Mouse (Mus musculus): ENCODE results near the gene Dusp19. TPM values are rescaled to one million over a fixed set of nuclear protein-coding genes. Genes with fewer than 3 reads are reported as not detected.
A peak's percentile ranks its signal among the peaks of the same experiment; 100 is the strongest.

Gene Dusp19
- polyA plus RNA-seq, 1 experiment from 2014 or later: 18.8 TPM

DNA sequence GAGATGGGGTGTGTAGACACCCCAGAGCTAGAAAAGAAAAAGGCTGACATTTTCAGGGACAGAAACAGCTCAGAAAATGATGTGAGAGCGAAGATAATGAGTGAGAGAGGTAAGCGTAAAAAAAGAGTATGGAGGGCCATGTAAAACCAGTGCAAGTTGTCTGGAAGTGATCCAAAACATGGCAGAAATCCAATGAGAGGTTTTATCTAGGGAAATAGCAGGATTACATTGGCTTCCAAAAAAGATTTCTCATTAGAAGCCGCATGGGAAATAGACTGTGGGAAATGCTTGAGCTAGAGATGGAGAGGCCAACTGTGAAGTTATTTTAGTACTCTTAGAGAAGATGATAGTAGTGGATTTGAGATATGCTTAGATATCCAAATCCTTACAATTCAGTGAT, 5.1 kb downstream of the Dusp19 start:
- DNase-seq (ENCODE audit: low spot score) (peak; percentile 24), ATAC-seq (no peak)
- no peak overlapping the region for H3K9ac ChIP-seq (ENCODE audit: low read length)
- 72% methylated on average over 3 of the region's 3 CpGs for WGBS
- peaks cover 9% of the 10 kb centered on the region for H3K36me3 ChIP-seq (ENCODE audit: control insufficient read depth, insufficient read depth, low read length)
- H3K4me1 ChIP-seq (ENCODE audit: control insufficient read depth, insufficient read depth, low read length): peaks cover 6% of the 10 kb centered on the region
- no peaks in the 10 kb centered on the region for H3K9me3 ChIP-seq (replicated peaks; ENCODE audit: control insufficient read depth, low read length)
- H3K4me3 ChIP-seq (ENCODE audit: low read depth, low read length): no peak overlapping the region
- H3K27ac ChIP-seq (ENCODE audit: low read depth, low read length): no peak overlapping the region
- no peaks in the 10 kb centered on the region for H3K27me3 ChIP-seq (replicated peaks; ENCODE audit: control insufficient read depth, insufficient read depth, low read length)
- H3K4me2 ChIP-seq (ENCODE audit: low read length): no peak overlapping the region

DNA sequence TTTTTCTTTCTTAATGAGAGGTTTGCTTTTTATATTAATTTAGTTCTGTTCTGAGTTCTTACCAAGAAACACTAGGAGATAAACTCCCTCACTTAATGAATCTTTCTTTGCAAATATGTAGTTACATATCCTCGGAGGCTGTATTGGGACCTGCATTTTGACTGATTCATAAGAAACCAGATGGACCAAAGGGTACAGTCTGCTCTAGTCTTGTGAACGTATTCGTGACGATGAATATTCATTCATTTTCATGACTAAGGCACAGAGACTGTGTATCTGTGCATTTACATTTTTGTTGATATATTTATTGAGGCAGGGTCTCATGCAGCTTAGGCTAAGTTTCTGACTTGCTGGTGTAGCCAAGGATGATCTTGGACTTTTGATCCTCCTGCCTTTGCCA, 7.7 kb downstream of the Dusp19 start:
- ATAC-seq: no peak
- H3K27me3 ChIP-seq (replicated peaks; ENCODE audit: control insufficient read depth, insufficient read depth, low read length): no peaks in the 10 kb centered on the region
- no peak overlapping the region for H3K4me3 ChIP-seq (ENCODE audit: low read depth, low read length)
- no peak overlapping the region for H3K27ac ChIP-seq (ENCODE audit: low read depth, low read length)
- H3K36me3 ChIP-seq (ENCODE audit: control insufficient read depth, insufficient read depth, low read length): peaks cover 9% of the 10 kb centered on the region
- no peak overlapping the region for H3K9ac ChIP-seq (ENCODE audit: low read length)
- no peaks in the 10 kb centered on the region for H3K9me3 ChIP-seq (replicated peaks; ENCODE audit: control insufficient read depth, low read length)
- H3K4me1 ChIP-seq (ENCODE audit: control insufficient read depth, insufficient read depth, low read length): no peaks in the 10 kb centered on the region
- no peak for DNase-seq (ENCODE audit: low spot score)
- no peak overlapping the region for H3K4me2 ChIP-seq (ENCODE audit: low read length)
- WGBS: 92% methylated on average over 4 of the region's 4 CpGs

DNA sequence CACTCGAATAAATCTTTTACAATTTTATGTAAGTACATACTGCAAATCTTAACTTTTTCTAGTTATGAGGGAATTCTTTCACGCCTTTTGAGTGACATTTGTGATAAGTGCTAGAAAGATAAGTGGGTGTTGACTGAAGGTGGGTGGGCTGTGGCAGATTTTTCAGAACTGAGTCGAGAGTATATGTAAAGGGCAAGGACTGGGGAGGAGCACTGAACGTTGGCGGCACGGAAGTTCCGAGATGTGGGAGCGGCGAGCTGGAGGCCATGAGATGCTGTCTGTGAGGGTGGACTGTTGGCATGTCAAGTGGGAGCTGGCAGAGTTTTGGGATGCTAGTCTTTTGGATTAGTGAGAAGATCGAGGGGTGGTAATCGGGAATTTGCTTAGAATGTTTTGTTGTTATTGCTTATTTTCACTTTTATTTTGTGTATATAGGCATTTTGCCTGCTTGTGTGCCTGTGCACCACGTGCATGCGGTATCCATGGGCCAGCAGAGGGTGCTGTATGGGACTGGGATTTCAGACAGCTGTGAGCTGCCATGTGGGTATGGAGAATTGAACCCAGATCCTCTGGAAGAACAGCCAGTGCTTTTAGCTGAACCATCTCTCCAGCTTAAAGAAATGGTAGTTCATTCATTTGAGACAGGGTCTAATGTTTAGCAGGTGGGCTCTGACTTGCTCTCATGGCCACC, 15.6 kb downstream of the Dusp19 start:
- WGBS: 91% methylated on average over 13 of the region's 13 CpGs
- ATAC-seq: no peak
- DNase-seq (ENCODE audit: low spot score): no peak

DNA sequence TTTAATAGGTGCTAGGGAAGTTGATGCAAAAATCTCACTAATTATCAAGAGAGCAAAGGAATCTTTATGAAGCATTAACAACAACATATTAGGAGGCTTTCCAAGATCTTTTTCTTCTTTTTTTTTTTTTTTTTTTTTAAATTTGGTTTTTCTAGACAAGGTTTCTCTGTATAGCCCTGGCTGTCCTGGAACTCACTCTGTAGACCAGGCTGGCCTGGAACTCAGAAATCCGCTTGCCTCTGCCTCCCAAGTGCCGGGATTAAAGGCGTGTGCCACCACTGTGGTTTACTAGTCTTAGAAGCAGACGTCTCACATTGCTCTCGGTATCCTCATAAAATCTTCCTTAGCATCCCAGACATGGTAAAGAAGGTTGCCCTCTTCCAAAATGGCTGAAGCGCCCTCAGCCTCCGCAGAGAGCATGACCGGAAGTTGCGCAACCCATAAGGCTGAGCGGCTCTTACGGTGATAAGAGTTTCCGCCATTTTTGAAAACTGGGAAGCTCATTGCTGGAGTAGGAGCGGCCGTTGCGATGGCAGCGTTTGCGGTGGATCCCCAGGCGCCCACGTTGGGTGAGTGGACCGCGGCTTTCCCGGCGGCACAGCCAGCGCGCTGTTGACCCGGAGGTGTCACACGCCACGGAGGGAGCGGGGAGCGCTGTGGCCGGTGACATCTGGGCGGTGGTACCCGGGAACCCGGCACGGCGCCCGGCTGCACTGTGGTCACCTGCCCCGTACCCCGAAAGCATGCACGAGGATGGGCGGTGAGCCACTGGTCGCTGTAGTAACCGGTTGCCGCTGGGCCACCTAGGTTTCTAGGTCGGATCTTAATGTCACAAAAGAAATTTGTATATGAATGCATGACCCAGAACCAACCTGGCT, 21.8 kb downstream of the Dusp19 start:
- Histone ChIP-seq H3K27ac (ENCODE audit: low read depth, low read length) (peak overlapping the region; percentile 75), H3K4me1 (ENCODE audit: control insufficient read depth, insufficient read depth, low read length) (peaks cover 4% of the 10 kb centered on the region), H3K4me3 (ENCODE audit: low read depth, low read length) (peak overlapping the region; percentile 87), H3K36me3 (ENCODE audit: control insufficient read depth, insufficient read depth, low read length) (peaks cover 9% of the 10 kb centered on the region), H3K9me3 (replicated peaks; ENCODE audit: control insufficient read depth, low read length) (no peaks in the 10 kb centered on the region), H3K4me2 (ENCODE audit: low read length) (peak overlapping the region; percentile 64), H3K9ac (ENCODE audit: low read length) (peak overlapping the region; percentile 79), H3K27me3 (replicated peaks; ENCODE audit: control insufficient read depth, insufficient read depth, low read length) (no peaks in the 10 kb centered on the region)
- peak; percentile 96 for DNase-seq (ENCODE audit: low spot score)
- peak; percentile 98 for ATAC-seq
- under 1% methylated on average over 45 of the region's 45 CpGs for WGBS

More for the DNA sequence above, 15.6 kb downstream of the Dusp19 start:
- Histone ChIP-seq H3K27me3 (replicated peaks; ENCODE audit: control insufficient read depth, insufficient read depth, low read length) (no peaks in the 10 kb centered on the region), H3K36me3 (ENCODE audit: control insufficient read depth, insufficient read depth, low read length) (no peaks in the 10 kb centered on the region), H3K4me2 (ENCODE audit: low read length) (no peak overlapping the region), H3K9ac (ENCODE audit: low read length) (no peak overlapping the region), H3K9me3 (replicated peaks; ENCODE audit: control insufficient read depth, low read length) (no peaks in the 10 kb centered on the region), H3K4me1 (ENCODE audit: control insufficient read depth, insufficient read depth, low read length) (no peaks in the 10 kb centered on the region), H3K4me3 (ENCODE audit: low read depth, low read length) (no peak overlapping the region), H3K27ac (ENCODE audit: low read depth, low read length) (no peak overlapping the region)

DNA sequence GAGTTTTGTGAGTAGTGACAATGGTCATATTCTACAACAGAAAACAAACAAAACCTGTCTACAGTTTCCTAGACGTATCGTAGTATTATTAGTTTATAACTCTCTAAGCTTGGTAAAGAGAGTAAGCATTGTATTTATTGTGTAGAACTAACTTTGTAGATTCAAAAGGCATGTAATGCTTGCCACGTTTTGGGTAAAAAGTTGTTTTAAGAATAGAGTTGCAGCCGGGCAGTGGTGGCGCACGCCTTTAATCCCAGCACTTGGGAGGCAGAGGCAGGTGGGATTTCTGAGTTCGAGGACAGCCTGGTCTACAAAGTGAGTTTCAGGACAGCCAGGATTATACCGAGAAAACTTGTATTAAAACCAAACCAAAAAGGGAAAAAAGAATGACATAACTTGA, 22.6 kb downstream of the Dusp19 start:
- Histone ChIP-seq H3K4me2 (ENCODE audit: low read length) (peak overlapping the region; percentile 64), H3K27ac (ENCODE audit: low read depth, low read length) (no peak overlapping the region), H3K4me3 (ENCODE audit: low read depth, low read length) (peak overlapping the region; percentile 87), H3K36me3 (ENCODE audit: control insufficient read depth, insufficient read depth, low read length) (peaks cover 17% of the 10 kb centered on the region), H3K9me3 (replicated peaks; ENCODE audit: control insufficient read depth, low read length) (no peaks in the 10 kb centered on the region), H3K9ac (ENCODE audit: low read length) (peak overlapping the region; percentile 79), H3K4me1 (ENCODE audit: control insufficient read depth, insufficient read depth, low read length) (peaks cover 4% of the 10 kb centered on the region), H3K27me3 (replicated peaks; ENCODE audit: control insufficient read depth, insufficient read depth, low read length) (no peaks in the 10 kb centered on the region)
- ATAC-seq (no peak), DNase-seq (ENCODE audit: low spot score) (no peak)
- WGBS: 12% methylated on average over 8 of the region's 8 CpGs

DNA sequence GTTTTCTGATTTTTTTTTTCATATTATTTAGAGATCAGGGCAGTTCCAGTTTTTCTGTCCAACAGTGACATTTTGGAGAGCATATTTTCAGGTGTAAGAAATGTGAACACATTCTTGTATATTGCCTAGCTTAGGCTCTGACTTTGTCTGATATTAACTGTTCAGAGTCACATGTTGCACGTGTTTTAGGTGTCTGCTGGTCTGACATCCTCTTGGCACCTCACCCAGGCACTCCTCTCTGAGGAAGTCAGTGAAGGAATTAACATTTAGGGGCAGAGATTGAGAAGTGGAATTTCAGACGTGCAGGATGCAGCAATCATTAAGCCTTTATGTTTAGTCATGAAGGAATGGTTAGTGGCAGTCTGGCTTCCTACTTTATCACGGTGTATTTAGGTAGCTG, 23.0 kb downstream of the Dusp19 start:
- WGBS: 69% methylated on average over 3 of the region's 3 CpGs
- no peak overlapping the region for H3K4me3 ChIP-seq (ENCODE audit: low read depth, low read length)
- H3K9ac ChIP-seq (ENCODE audit: low read length): no peak overlapping the region

DNA sequence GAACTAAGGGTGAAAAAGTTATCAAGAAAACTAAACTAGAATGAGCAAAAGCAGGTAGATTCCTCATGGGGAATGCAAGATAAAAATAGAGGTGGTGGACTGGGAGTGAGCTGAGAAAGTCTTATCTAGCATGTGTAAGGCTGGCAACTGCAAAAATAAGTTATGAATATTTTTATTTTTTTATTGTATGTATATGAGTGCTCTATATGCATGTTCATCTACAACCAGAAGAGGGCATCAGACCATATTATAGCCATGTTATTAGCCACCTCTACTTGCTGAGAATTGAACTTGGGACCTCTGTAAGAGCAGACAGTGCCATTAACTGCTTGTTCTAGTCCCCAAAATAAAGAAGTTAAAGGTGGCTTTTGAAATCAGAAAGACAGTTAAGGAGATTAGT, 44.6 kb downstream of the Dusp19 start:
- no peak for DNase-seq (ENCODE audit: low spot score)
- ATAC-seq: no peak
- no peaks in the 10 kb centered on the region for H3K4me1 ChIP-seq (ENCODE audit: control insufficient read depth, insufficient read depth, low read length)
- no peak overlapping the region for H3K9ac ChIP-seq (ENCODE audit: low read length)
- H3K4me3 ChIP-seq (ENCODE audit: low read depth, low read length): no peak overlapping the region
- H3K4me2 ChIP-seq (ENCODE audit: low read length): no peak overlapping the region
- H3K27ac ChIP-seq (ENCODE audit: low read depth, low read length): no peak overlapping the region
- H3K36me3 ChIP-seq (ENCODE audit: control insufficient read depth, insufficient read depth, low read length): peaks cover 13% of the 10 kb centered on the region
- H3K27me3 ChIP-seq (replicated peaks; ENCODE audit: control insufficient read depth, insufficient read depth, low read length): no peaks in the 10 kb centered on the region
- no peaks in the 10 kb centered on the region for H3K9me3 ChIP-seq (replicated peaks; ENCODE audit: control insufficient read depth, low read length)

More for the DNA sequence above, 23.0 kb downstream of the Dusp19 start:
- DNase-seq (ENCODE audit: low spot score): no peak
- Histone ChIP-seq H3K27me3 (replicated peaks; ENCODE audit: control insufficient read depth, insufficient read depth, low read length) (no peaks in the 10 kb centered on the region), H3K27ac (ENCODE audit: low read depth, low read length) (no peak overlapping the region), H3K4me2 (ENCODE audit: low read length) (peak overlapping the region; percentile 64), H3K9me3 (replicated peaks; ENCODE audit: control insufficient read depth, low read length) (no peaks in the 10 kb centered on the region), H3K36me3 (ENCODE audit: control insufficient read depth, insufficient read depth, low read length) (peaks cover 19% of the 10 kb centered on the region), H3K4me1 (ENCODE audit: control insufficient read depth, insufficient read depth, low read length) (peaks cover 4% of the 10 kb centered on the region)
- ATAC-seq: no peak

DNA sequence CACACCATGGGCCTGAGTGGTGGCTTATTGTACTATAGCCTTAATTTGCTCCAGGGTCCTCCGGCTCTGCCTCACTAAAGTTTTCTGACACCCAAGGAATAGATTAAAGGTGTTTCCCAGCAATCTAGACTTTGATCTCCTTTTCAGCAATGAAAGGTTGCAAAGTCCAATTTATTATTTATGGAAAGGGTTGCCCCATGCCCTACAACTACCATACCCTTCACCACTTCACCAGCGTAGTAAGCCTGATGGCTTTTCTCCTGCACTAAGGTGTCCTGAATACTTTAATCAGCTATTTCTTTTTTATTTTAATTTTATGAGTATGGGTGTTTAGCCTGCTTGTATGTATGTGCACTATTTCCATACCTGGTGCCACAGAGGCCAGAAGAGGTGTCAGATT, 45.8 kb downstream of the Dusp19 start:
- no peak overlapping the region for H3K4me3 ChIP-seq (ENCODE audit: low read depth, low read length)
- H3K27me3 ChIP-seq (replicated peaks; ENCODE audit: control insufficient read depth, insufficient read depth, low read length): no peaks in the 10 kb centered on the region
- whole genome bisulfite sequencing: 91% methylated on average over 2 of the region's 2 CpGs
- no peak for ATAC-seq
- no peak for DNase-seq (ENCODE audit: low spot score)
- H3K9ac ChIP-seq (ENCODE audit: low read length): no peak overlapping the region
- H3K9me3 ChIP-seq (replicated peaks; ENCODE audit: control insufficient read depth, low read length): no peaks in the 10 kb centered on the region
- H3K36me3 ChIP-seq (ENCODE audit: control insufficient read depth, insufficient read depth, low read length): 0 out of 2 replicates have a peak, but pooled peaks cover 6% of the 10 kb centered on the region
- H3K4me2 ChIP-seq (ENCODE audit: low read length): no peak overlapping the region
- H3K4me1 ChIP-seq (ENCODE audit: control insufficient read depth, insufficient read depth, low read length): no peaks in the 10 kb centered on the region
- H3K27ac ChIP-seq (ENCODE audit: low read depth, low read length): no peak overlapping the region

All from forebrain, embryonic 14.5 days (tissue).